Mouse (Mus musculus) spleen, adult 10 weeks (tissue): ENCODE measurements around the gene Dcaf12. TPM values are rescaled to one million over a fixed set of nuclear protein-coding genes. Genes with fewer than 3 reads are reported as not detected.

Experiments used
- polyA plus RNA-seq: library from polyadenylated mRNA; stranded (reverse); fragments of 350-450 nt; fragmentation: Illumina TruSeq; extraction: RNeasy Lipid Tissue Mini Kit (QIAGEN cat#74804); gene quantifications from one replicate; pipeline ENCODE4 v1.2.3, GENCODE M21; 2015; ENCODE audit warnings: low replicate concordance; ENCODE audit not compliant: insufficient read depth

Gene Dcaf12
- 92.7 TPM for polyA plus RNA-seq

DNA sequence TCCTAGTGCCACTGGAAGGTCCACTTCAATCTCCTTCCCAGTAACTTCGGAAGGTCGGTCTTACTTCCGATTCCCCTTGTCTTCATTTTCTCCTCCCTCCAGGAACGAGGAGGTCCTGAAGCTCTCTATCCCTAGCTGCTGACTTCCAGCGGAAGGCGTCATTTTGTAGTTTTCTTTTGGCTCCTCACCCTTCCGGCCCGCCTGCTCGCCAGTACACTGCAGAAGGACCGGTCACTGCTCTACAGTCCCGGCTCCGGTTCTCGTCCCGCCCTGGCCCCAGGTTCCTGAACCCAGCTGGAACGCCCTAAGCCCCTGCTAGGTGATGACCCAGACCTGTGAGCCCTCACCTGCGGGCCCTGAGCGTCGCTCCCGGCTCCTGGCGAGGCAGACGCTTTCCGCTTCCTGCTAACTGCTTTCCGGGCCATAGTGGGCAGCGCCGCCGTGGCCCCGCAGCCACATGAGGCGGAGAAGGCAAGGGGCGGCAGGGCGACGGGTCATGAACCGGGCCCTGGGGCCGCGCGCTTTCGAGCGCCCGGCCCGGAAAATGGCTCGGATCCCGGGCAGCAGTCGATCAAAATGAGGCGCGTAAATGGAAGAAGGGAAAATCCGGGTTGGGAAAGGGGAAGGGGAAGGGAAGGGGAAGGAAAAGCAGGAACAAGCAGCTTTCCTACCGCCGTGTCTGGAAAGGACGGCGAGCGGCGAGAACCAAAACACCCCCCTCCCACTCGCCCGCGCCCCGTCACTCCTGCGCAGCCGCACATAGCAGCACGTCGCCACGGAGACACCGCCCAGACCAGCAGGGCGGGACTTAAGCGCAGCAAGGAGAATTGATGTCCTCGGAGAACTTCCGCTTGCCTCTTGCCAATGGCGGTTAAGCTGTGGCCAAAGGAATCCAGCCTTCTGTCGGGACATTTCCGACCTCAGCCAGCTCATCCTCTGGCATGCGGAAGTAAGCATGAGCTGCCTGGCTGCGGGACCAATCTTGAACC, at the start of gene Dcaf12:
Gene Dcaf12 (minus strand): TSS at position 749 of the 989 bp plus-strand sequence.

DNA sequence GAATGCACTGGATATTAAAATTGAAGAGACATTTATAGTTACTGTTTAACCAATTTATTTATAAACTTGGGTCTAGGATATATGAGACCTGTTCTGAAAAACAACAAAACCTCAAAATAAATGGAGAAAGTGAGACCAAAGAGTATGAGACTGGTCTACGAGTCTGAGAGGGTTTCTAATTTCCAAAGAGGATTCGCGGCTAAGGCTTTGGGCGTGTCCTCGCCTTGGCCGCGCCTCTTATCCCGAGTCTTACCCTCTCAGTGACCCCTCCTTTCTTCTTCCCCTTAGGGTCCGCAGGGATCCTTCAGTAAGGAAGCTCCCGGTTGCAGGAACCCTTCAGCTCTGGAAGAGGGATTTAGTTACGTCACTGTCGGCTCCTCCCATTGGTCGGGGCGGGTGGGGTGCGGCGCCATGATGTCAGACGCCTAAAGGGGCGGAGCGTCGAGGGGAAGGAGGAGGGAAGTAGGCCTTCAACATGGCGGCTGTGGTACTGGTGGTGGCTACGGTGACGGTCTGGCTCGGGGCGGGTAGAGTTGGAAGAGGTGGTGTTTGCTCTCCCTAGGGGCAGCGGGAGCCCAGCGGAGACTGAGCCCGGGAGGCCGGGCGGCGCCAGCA, 34.0 kb upstream of the Dcaf12 start, which contains the start of gene Ubap1:
Gene Ubap1 (plus strand): TSS at position 413 of the 615 bp plus-strand sequence.

DNA sequence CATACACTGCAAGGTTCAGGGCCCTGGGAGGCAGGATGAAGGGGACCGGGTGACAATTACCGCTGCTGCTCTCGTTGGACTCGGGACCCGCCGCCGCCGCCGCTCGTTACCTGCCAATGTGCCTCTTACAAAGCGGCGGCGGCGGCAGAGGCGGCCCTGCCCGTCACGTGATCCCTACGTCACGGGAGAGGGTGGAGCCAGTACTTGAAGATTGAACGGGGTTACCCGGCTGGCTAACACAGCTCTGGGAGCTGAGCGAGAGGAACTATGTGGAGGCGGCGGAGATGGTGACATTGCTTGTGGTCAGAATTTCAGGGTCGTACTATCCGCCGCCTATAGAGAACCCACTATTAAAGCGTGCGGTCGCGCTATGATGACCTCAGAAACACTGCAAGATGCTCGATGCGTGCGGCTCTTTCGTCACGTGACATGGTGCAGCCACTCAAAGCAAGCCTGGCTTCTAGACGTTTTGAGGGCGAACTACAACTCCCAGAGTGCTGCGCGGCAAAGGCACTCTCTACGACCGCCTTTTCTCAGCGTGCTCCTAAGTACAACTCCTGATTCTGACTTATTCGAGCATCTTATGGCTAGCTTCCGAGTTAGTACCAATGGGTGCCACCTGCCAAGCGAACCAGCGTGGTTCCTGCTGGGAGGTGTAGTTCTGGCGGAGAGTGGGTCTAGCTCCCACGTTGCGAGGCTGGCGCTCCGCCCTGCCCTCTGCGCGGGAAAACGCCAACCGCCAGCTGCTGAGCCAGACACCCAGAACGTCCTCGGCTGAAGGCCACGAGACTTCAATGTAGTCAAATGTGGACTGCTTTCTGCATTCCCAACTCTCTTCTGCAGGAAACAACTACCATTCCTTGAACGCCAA, 39.5 kb downstream of the Dcaf12 start, which contains the start of gene Ubap2:
Gene Ubap2 (minus strand): TSS at position 165 of the 871 bp plus-strand sequence.

Other genes with a start within 250 kb of the Dcaf12 start
- gene Aqp3, start 216.7 kb downstream of the Dcaf12 start, polyA plus RNA-seq: 1.0 TPM
- gene Nol6, start 190.4 kb downstream of the Dcaf12 start, polyA plus RNA-seq: 11.7 TPM
- 209 TPM for gene Ube2r2, start 179.1 kb downstream of the Dcaf12 start, polyA plus RNA-seq
- gene Ubap2, start 39.7 kb downstream of the Dcaf12 start, polyA plus RNA-seq: 28.3 TPM
- gene Ubap1, start 34.1 kb upstream of the Dcaf12 start, polyA plus RNA-seq: 58.5 TPM
- gene Kif24, start 150.0 kb upstream of the Dcaf12 start, polyA plus RNA-seq: 3.5 TPM
- gene Nudt2, start 150.3 kb upstream of the Dcaf12 start, polyA plus RNA-seq: 14.7 TPM
- 1.3 TPM for gene AI464131, start 188.2 kb upstream of the Dcaf12 start, polyA plus RNA-seq
- not detected for gene 1110017D15Rik, start 202.4 kb upstream of the Dcaf12 start, polyA plus RNA-seq